Mouse (Mus musculus) liver, postnatal 0 days (tissue): ENCODE data around the gene Gm21887. TPM values are rescaled to one million over a fixed set of nuclear protein-coding genes. Genes with fewer than 3 reads are reported as not detected.
A peak's percentile ranks its signal among the peaks of the same experiment; 100 is the strongest.
"Not testable (repeated sequence)": the region's sequence is repeated elsewhere in the genome, so short reads cannot be mapped to it uniquely, and the experiment has no call there.

Experiments
- ATAC-seq: fragments of 200-750 bp; cut with Nextera tagmentation; 2 replicates; pipeline ENCODE4 v1.8.0; 2017; ENCODE audit warnings: mild to moderate bottlenecking, moderate library complexity
- DNase-seq: peaks from one replicate; pipeline ENCODE4 v3.0.0-alpha.2; 2016
- H3K27ac ChIP-seq: fragments of 300-500 bp; sonication (generic); 2 replicates; pipeline ENCODE4 v1.5.1; 2014; ENCODE audit warnings: antibody characterized with exemption, moderate library complexity, mild to moderate bottlenecking, low read depth
- H3K27me3 ChIP-seq: fragments of 300-500 bp; sonication (generic); 2 replicates; pipeline ENCODE4 v1.6.1; 2014; ENCODE audit warnings: low read length, control low read depth, mixed read lengths; ENCODE audit not compliant: insufficient read depth
- H3K36me3 ChIP-seq: fragments of 300-500 bp; sonication (generic); replicated peaks from 2 replicates; pipeline ENCODE4 v1.6.1; 2014; ENCODE audit warnings: mild to moderate bottlenecking, control low read depth, low read length, moderate library complexity, mixed read lengths; ENCODE audit not compliant: insufficient read depth
- H3K4me1 ChIP-seq: fragments of 300-500 bp; sonication (generic); 2 replicates; pipeline ENCODE4 v1.6.1; 2014; ENCODE audit warnings: antibody characterized with exemption, mild to moderate bottlenecking, control low read depth; ENCODE audit not compliant: insufficient read depth
- H3K4me2 ChIP-seq: fragments of 300-500 bp; sonication (generic); 2 replicates; pipeline ENCODE4 v1.6.1; 2014; ENCODE audit warnings: low read depth, mild to moderate bottlenecking, low read length, moderate library complexity, mixed read lengths
- H3K4me3 ChIP-seq: fragments of 300-500 bp; sonication (generic); 2 replicates; pipeline ENCODE4 v1.5.1; 2014; ENCODE audit warnings: low read depth, low read length
- H3K9ac ChIP-seq: fragments of 300-500 bp; sonication (generic); replicated peaks from 2 replicates; pipeline ENCODE4 v1.6.1; 2014; ENCODE audit warnings: mild to moderate bottlenecking, moderate library complexity
- H3K9me3 ChIP-seq: fragments of 300-500 bp; sonication (generic); 2 replicates; pipeline ENCODE4 v1.6.1; 2016; ENCODE audit warnings: mild to moderate bottlenecking, control low read depth, low read length, mixed read lengths
- CTCF ChIP-seq: sonication (generic); IDR thresholded peaks from 2 replicates; pipeline ENCODE4 v1.5.1; 2016; ENCODE audit warnings: antibody characterized with exemption, low read depth
- WGBS: fragments of 180-500 bp; shearing (Covaris S2); extraction: QIAGEN DNeasy Blood & Tissue Kit; methylation state at CpG from one replicate; pipeline ENCODE4 v1.1.7; 2014; ENCODE audit not compliant: insufficient replicate concordance; 5-methylcytosine and 5-hydroxymethylcytosine counted together
- polyA plus RNA-seq: library from polyadenylated mRNA; unstranded; fragments of >200 nt; fragmentation: Nextera tagmentation; extraction: Ambion mirVana; gene quantifications from 2 replicates; pipeline ENCODE4 v1.2.1, GENCODE M21; 2015

Gene Gm21887
- polyA plus RNA-seq, 1 experiment from 2014 or later = 87.0 TPM

- not testable (repeated sequence) for H3K4me2 ChIP-seq, DNase-seq, H3K9me3 ChIP-seq, H3K27ac ChIP-seq, H3K27me3 ChIP-seq, H3K9ac ChIP-seq, ATAC-seq, H3K4me3 ChIP-seq, H3K4me1 ChIP-seq
- H3K36me3 ChIP-seq = peaks cover 17% of the 10 kb centered on the region
- 91% methylated on average over 12 of the region's 12 CpGs for WGBS
Measured at GRCm38 (mm10) chrX:170015883-170016282, 6.4 kb downstream of the Gm21887 start.

- peak; percentile 85 for TF ChIP-seq CTCF
- not testable (repeated sequence) for H3K27ac ChIP-seq, H3K9me3 ChIP-seq, H3K9ac ChIP-seq, H3K27me3 ChIP-seq, H3K4me1 ChIP-seq, H3K4me2 ChIP-seq, H3K4me3 ChIP-seq
- ATAC-seq (peak; percentile 63), DNase-seq (peak; percentile 74)
- 59% methylated on average over 27 of the region's 27 CpGs for WGBS
- peaks cover 14% of the 10 kb centered on the region for H3K36me3 ChIP-seq
Measured at GRCm38 (mm10) chrX:170017333-170018245, 8.1 kb downstream of the Gm21887 start.

GRCm38 (mm10) chrX:170018571-170019218 lies 9.2 kb downstream of the Gm21887 start:
- 83% methylated on average over 65 of the region's 66 CpGs for WGBS
- peak; percentile 52 for ATAC-seq
- not testable (repeated sequence) for H3K27ac ChIP-seq, H3K4me2 ChIP-seq, H3K27me3 ChIP-seq, H3K9ac ChIP-seq, H3K4me1 ChIP-seq, H3K9me3 ChIP-seq, H3K4me3 ChIP-seq
- peak; percentile 31 for TF ChIP-seq CTCF
- DNase-seq = peak; percentile 82
- peaks cover 14% of the 10 kb centered on the region for H3K36me3 ChIP-seq

GRCm38 (mm10) chrX:170019219-170019953 lies 9.9 kb downstream of the Gm21887 start:
- ATAC-seq = peak; percentile 21; the same call in 1 of the 2 replicates
- not testable (repeated sequence) for H3K4me3 ChIP-seq

GRCm38 (mm10) chrX:170019954-170020689 lies 10.7 kb downstream of the Gm21887 start:
- not testable (repeated sequence) for H3K4me1 ChIP-seq, H3K9ac ChIP-seq, H3K9me3 ChIP-seq, H3K27me3 ChIP-seq, H3K27ac ChIP-seq, H3K4me3 ChIP-seq, H3K4me2 ChIP-seq
- 55% methylated on average over 14 of the region's 14 CpGs for WGBS
- DNase-seq (peak; percentile 12), ATAC-seq (0 out of 2 replicates have a peak, but pooled peaks have one; percentile 24)
- TF ChIP-seq CTCF = peak; percentile 74
- peaks cover 14% of the 10 kb centered on the region for H3K36me3 ChIP-seq

More at GRCm38 (mm10) chrX:170019219-170019953, 9.9 kb downstream of the Gm21887 start:
- not testable (repeated sequence) for H3K9me3 ChIP-seq, H3K4me2 ChIP-seq, H3K27ac ChIP-seq, H3K4me1 ChIP-seq, H3K27me3 ChIP-seq, H3K9ac ChIP-seq
- peak; percentile 73 for DNase-seq
- WGBS = 85% methylated on average over 30 of the region's 30 CpGs
- H3K36me3 ChIP-seq = peaks cover 14% of the 10 kb centered on the region

GRCm38 (mm10) chrX:170020690-170021050 lies 11.2 kb downstream of the Gm21887 start:
- not testable (repeated sequence) for H3K9ac ChIP-seq, H3K27me3 ChIP-seq, H3K4me3 ChIP-seq, H3K9me3 ChIP-seq, ATAC-seq, H3K4me1 ChIP-seq, H3K4me2 ChIP-seq, H3K27ac ChIP-seq
- DNase-seq = peak; percentile 79
- peaks cover 14% of the 10 kb centered on the region for H3K36me3 ChIP-seq
- WGBS = 48% methylated on average over 9 of the region's 9 CpGs
- peak; percentile 98 for TF ChIP-seq CTCF

- H3K36me3 ChIP-seq = peaks cover 14% of the 10 kb centered on the region
Measured at GRCm38 (mm10) chrX:170021205-170021604, 11.7 kb downstream of the Gm21887 start.

More at GRCm38 (mm10) chrX:170021205-170021604, 11.7 kb downstream of the Gm21887 start:
- not testable (repeated sequence) for ATAC-seq, H3K27me3 ChIP-seq, H3K4me2 ChIP-seq, H3K4me3 ChIP-seq, H3K27ac ChIP-seq, H3K9me3 ChIP-seq, H3K4me1 ChIP-seq, H3K9ac ChIP-seq
- peak; percentile 57 for DNase-seq
- 70% methylated on average over 12 of the region's 12 CpGs for WGBS
